Mouse (Mus musculus) hindbrain, postnatal 0 days (tissue): ENCODE data around the gene Thoc5. TPM values are rescaled to one million over a fixed set of nuclear protein-coding genes. Genes with fewer than 3 reads are reported as not detected.
A peak's percentile ranks its signal among the peaks of the same experiment; 100 is the strongest.

Source experiments
- ATAC-seq: fragments of 200-750 bp; cut with Nextera tagmentation; 2 replicates; pipeline ENCODE4 v1.8.0; 2017; ENCODE audit warnings: mild to moderate bottlenecking, moderate TSS enrichment, moderate library complexity
- DNase-seq: peaks from one replicate; pipeline ENCODE4 v3.0.0-alpha.2; 2015; ENCODE audit warnings: low spot score
- H3K27ac ChIP-seq: fragments of 300-500 bp; sonication (generic); 2 replicates; pipeline ENCODE4 v1.5.1; 2014; ENCODE audit warnings: mild to moderate bottlenecking
- H3K27me3 ChIP-seq: fragments of 300-500 bp; sonication (generic); 2 replicates; pipeline ENCODE4 v1.6.1; 2014; ENCODE audit warnings: low read length, mixed read lengths; ENCODE audit not compliant: insufficient read depth
- H3K36me3 ChIP-seq: fragments of 300-500 bp; sonication (generic); 2 replicates; pipeline ENCODE4 v1.6.1; 2014; ENCODE audit warnings: low read length, mixed read lengths; ENCODE audit not compliant: insufficient read depth
- H3K4me1 ChIP-seq: fragments of 300-500 bp; sonication (generic); 2 replicates; pipeline ENCODE4 v1.6.1; 2014; ENCODE audit warnings: antibody characterized with exemption, low read length, mixed read lengths; ENCODE audit not compliant: insufficient read depth
- H3K4me2 ChIP-seq: fragments of 300-500 bp; sonication (generic); 2 replicates; pipeline ENCODE4 v1.6.1; 2014; ENCODE audit warnings: low read depth, mild to moderate bottlenecking, low read length, moderate library complexity, mixed read lengths
- H3K4me3 ChIP-seq: fragments of 300-500 bp; sonication (generic); 2 replicates; pipeline ENCODE4 v1.5.1; 2014; ENCODE audit warnings: low read length
- H3K9ac ChIP-seq: fragments of 300-500 bp; sonication (generic); replicated peaks from 2 replicates; pipeline ENCODE4 v1.6.1; 2014; ENCODE audit warnings: mild to moderate bottlenecking, low read length, moderate library complexity, mixed read lengths
- H3K9me3 ChIP-seq: fragments of 300-500 bp; sonication (generic); 2 replicates; pipeline ENCODE4 v1.6.1; 2016; ENCODE audit warnings: low read length, mixed read lengths
- CTCF ChIP-seq: IDR thresholded peaks from 2 replicates; pipeline ENCODE4 v1.5.1; 2016; ENCODE audit warnings: antibody characterized with exemption, control low read depth, low read depth
- WGBS: fragments of 180-500 bp; shearing (Covaris S2); extraction: QIAGEN DNeasy Blood & Tissue Kit; methylation state at CpG from one replicate; pipeline ENCODE4 v1.1.7; 2014; 5-methylcytosine and 5-hydroxymethylcytosine counted together
- polyA plus RNA-seq: library from polyadenylated mRNA; unstranded; fragments of >200 nt; fragmentation: Nextera tagmentation; extraction: Ambion mirVana; gene quantifications from 2 replicates; pipeline ENCODE4 v1.2.1, GENCODE M21; 2015
- total RNA-seq: library from RNA; depleted of rRNA; stranded (reverse); fragments of >200 nt; gene quantifications from 2 replicates; pipeline ENCODE4 v1.2.3, GENCODE M21; 2014

The Thoc5 gene
- total and polyA plus RNA-seq, 2 experiments from 2014 or later, result 30.3 to 36.5 TPM

GRCm38 (mm10) chr11:4906231-4906630, 11.1 kb downstream of the Thoc5 start:
- no peak for DNase-seq
- no peak for ATAC-seq
- H3K27me3 ChIP-seq, result no peaks in the 10 kb centered on the region
- WGBS, result 96% methylated on average over 6 of the region's 6 CpGs
- H3K27ac ChIP-seq, result no peak overlapping the region
- no peak overlapping the region for H3K4me2 ChIP-seq
- H3K4me3 ChIP-seq, result no peak overlapping the region
- H3K9me3 ChIP-seq, result no peaks in the 10 kb centered on the region
- H3K36me3 ChIP-seq, result peaks cover 52% of the 10 kb centered on the region; the same call in 1 of the 2 replicates
- TF ChIP-seq CTCF, result no peak
- no peak overlapping the region for H3K9ac ChIP-seq
- H3K4me1 ChIP-seq, result no peaks in the 10 kb centered on the region

GRCm38 (mm10) chr11:4916068-4916467, 20.9 kb downstream of the Thoc5 start:
- WGBS, result 43% methylated on average over 1 of the region's 1 CpGs
- ATAC-seq (0 out of 2 replicates have a peak, but pooled peaks have one; percentile 45), DNase-seq (peak; percentile 83)
- Histone ChIP-seq H3K4me1 (no peaks in the 10 kb centered on the region), H3K9me3 (no peaks in the 10 kb centered on the region), H3K4me2 (no peak overlapping the region), H3K27me3 (no peaks in the 10 kb centered on the region), H3K4me3 (no peak overlapping the region), H3K9ac (no peak overlapping the region), H3K36me3 (peaks cover 63% of the 10 kb centered on the region), H3K27ac (no peak overlapping the region)
- peak; percentile 84 for TF ChIP-seq CTCF

GRCm38 (mm10) chr11:4921281-4921680, 26.2 kb downstream of the Thoc5 start:
- Histone ChIP-seq H3K4me3 (no peak overlapping the region), H3K36me3 (peaks cover 57% of the 10 kb centered on the region), H3K27me3 (no peaks in the 10 kb centered on the region), H3K9me3 (no peaks in the 10 kb centered on the region), H3K27ac (no peak overlapping the region), H3K4me2 (no peak overlapping the region), H3K4me1 (no peaks in the 10 kb centered on the region), H3K9ac (no peak overlapping the region)
- DNase-seq (peak; percentile 4), ATAC-seq (no peak)
- 77% methylated on average over 2 of the region's 2 CpGs for WGBS
- TF ChIP-seq CTCF, result no peak

- TF ChIP-seq CTCF, result no peak
- Histone ChIP-seq H3K4me2 (no peak overlapping the region), H3K36me3 (peaks cover 62% of the 10 kb centered on the region), H3K4me3 (no peak overlapping the region), H3K27ac (no peak overlapping the region), H3K4me1 (no peaks in the 10 kb centered on the region), H3K9ac (no peak overlapping the region), H3K9me3 (no peaks in the 10 kb centered on the region), H3K27me3 (no peaks in the 10 kb centered on the region)
- no peak for DNase-seq
- WGBS, result 76% methylated on average over 7 of the region's 7 CpGs
- ATAC-seq, result no peak
Observed at GRCm38 (mm10) chr11:4921751-4922150, 26.6 kb downstream of the Thoc5 start.

- Histone ChIP-seq H3K27ac (no peak overlapping the region), H3K4me3 (no peak overlapping the region), H3K4me2 (no peak overlapping the region), H3K9ac (no peak overlapping the region), H3K27me3 (no peaks in the 10 kb centered on the region), H3K36me3 (peaks cover 56% of the 10 kb centered on the region), H3K9me3 (no peaks in the 10 kb centered on the region), H3K4me1 (no peaks in the 10 kb centered on the region)
- WGBS, result 94% methylated on average over 3 of the region's 3 CpGs
- TF ChIP-seq CTCF, result no peak
- no peak for DNase-seq
- no peak for ATAC-seq
Observed at GRCm38 (mm10) chr11:4927224-4927623, 32.1 kb downstream of the Thoc5 start.

GRCm38 (mm10) chr11:4931009-4931601, 36.0 kb downstream of the Thoc5 start:
- Histone ChIP-seq H3K36me3 (peaks cover 33% of the 10 kb centered on the region), H3K9me3 (no peaks in the 10 kb centered on the region), H3K4me2 (no peak overlapping the region), H3K4me1 (no peaks in the 10 kb centered on the region), H3K27me3 (no peaks in the 10 kb centered on the region), H3K9ac (no peak overlapping the region), H3K27ac (peak overlapping the region; percentile 8; the same call in 1 of the 2 replicates), H3K4me3 (no peak overlapping the region)
- WGBS, result 48% methylated on average over 1 of the region's 1 CpGs
- DNase-seq, result peak; percentile 75
- TF ChIP-seq CTCF, result no peak
- no peak for ATAC-seq

GRCm38 (mm10) chr11:4936243-4936642, 41.1 kb downstream of the Thoc5 start:
- no peaks in the 10 kb centered on the region for H3K9me3 ChIP-seq
- DNase-seq (no peak), ATAC-seq (no peak)
- no peak overlapping the region for H3K9ac ChIP-seq
- H3K27me3 ChIP-seq, result no peaks in the 10 kb centered on the region
- H3K4me1 ChIP-seq, result no peaks in the 10 kb centered on the region
- H3K4me2 ChIP-seq, result no peak overlapping the region
- no peak for TF ChIP-seq CTCF
- no peak overlapping the region for H3K4me3 ChIP-seq
- no peaks in the 10 kb centered on the region for H3K36me3 ChIP-seq
- 83% methylated on average over 5 of the region's 5 CpGs for WGBS
- no peak overlapping the region for H3K27ac ChIP-seq
